Mouse (Mus musculus) CH12.LX (cell line): ENCODE measurements at regions not wholly inside any gene's neighbourhood (a gene's known extent, or its start where the extent isn't known, plus 50 kb on each side); places are given as distances from the start of the nearest gene placed in this dataset.

Experiments
- DNase-seq: peaks from one replicate; pipeline ENCODE4 v3.0.0-alpha.2; 2013; ENCODE audit errors: extremely low read depth
- H3K27ac ChIP-seq: 2 replicates; pipeline ENCODE4 v1.5.1; 2012; ENCODE audit warnings: low read depth, mild to moderate bottlenecking, control low read depth, moderate library complexity; ENCODE audit not compliant: insufficient read depth
- H3K27me3 ChIP-seq: replicated peaks from 2 replicates; pipeline ENCODE3; 2012; ENCODE audit warnings: inconsistent platforms
- H3K36me3 ChIP-seq, 2 experiments: replicated peaks in 1 of 2; 2 replicates each; pipeline versions ENCODE3 to v1.6.1; 2012; ENCODE audit warnings: inconsistent platforms in 1 of 2, low read length in 1 of 2, mild to moderate bottlenecking in 1 of 2, mixed read lengths in 1 of 2, moderate library complexity in 1 of 2; ENCODE audit not compliant: control insufficient read depth in 1 of 2, insufficient read depth in 1 of 2
- H3K4me1 ChIP-seq, 2 experiments: 2 replicates each; pipeline ENCODE4 v1.6.1; 2012; ENCODE audit warnings: inconsistent platforms in 1 of 2, moderate library complexity in 1 of 2; ENCODE audit not compliant: insufficient read depth in 2 of 2, control insufficient read depth in 1 of 2
- H3K4me2 ChIP-seq: 2 replicates; pipeline ENCODE4 v1.6.1; 2012; ENCODE audit warnings: low read depth, mild to moderate bottlenecking, control low read depth; ENCODE audit not compliant: poor library complexity, insufficient read depth, severe bottlenecking
- H3K4me3 ChIP-seq, 3 experiments: fragments of 150-350 bp in 1 of 3; sonication (generic) in 1 of 3; replicated peaks in 1 of 3; 2 replicates each; pipeline versions ENCODE3 to v1.5.1; 2011 to 2012; ENCODE audit warnings: low read depth in 2 of 3, low read length in 2 of 3, mild to moderate bottlenecking in 2 of 3, moderate library complexity in 2 of 3, control low read depth in 1 of 3, improper control_type of control experiment in 1 of 3, inconsistent platforms in 1 of 3, mixed read lengths in 1 of 3; ENCODE audit not compliant: poor library complexity in 1 of 3
- H3K79me2 ChIP-seq: replicated peaks from 2 replicates; pipeline ENCODE4 v1.6.1; 2012; ENCODE audit warnings: mild to moderate bottlenecking, moderate library complexity; ENCODE audit not compliant: control insufficient read depth, poor library complexity, insufficient read depth, severe bottlenecking; ENCODE audit errors: extremely low read depth
- H3K9ac ChIP-seq: 2 replicates; pipeline ENCODE4 v1.6.1; 2012; ENCODE audit warnings: low read depth, mild to moderate bottlenecking, control low read depth, moderate library complexity; ENCODE audit not compliant: insufficient read depth
- H3K9me3 ChIP-seq: replicated peaks from 2 replicates; pipeline ENCODE3; 2012; ENCODE audit warnings: low read length, inconsistent platforms, mixed read lengths
- E2F4 ChIP-seq: IDR thresholded peaks from 2 replicates; pipeline ENCODE4 v1.6.1; 2011; ENCODE audit warnings: low read depth, low read length, improper control_type of control experiment; ENCODE audit not compliant: insufficient replicate concordance
- EP300 ChIP-seq: IDR thresholded peaks from 2 replicates; pipeline ENCODE4 v1.6.1; 2011; ENCODE audit warnings: low read length, improper control_type of control experiment
- ETS1 ChIP-seq: conservative IDR thresholded peaks from 2 replicates; pipeline ENCODE4 v1.6.1; 2012; ENCODE audit warnings: low read depth, mild to moderate bottlenecking, inconsistent platforms, low read length, improper control_type of control experiment, moderate library complexity
- GABPA ChIP-seq: IDR thresholded peaks from 2 replicates; pipeline ENCODE4 v1.6.1; 2012; ENCODE audit warnings: low read depth, low read length, improper control_type of control experiment, inconsistent platforms; ENCODE audit not compliant: insufficient replicate concordance
- HCFC1 ChIP-seq: IDR thresholded peaks from 2 replicates; pipeline ENCODE4 v1.6.1; 2012; ENCODE audit warnings: low read depth, mild to moderate bottlenecking, inconsistent platforms, low read length, improper control_type of control experiment
- IRF4 ChIP-seq: IDR thresholded peaks from 2 replicates; pipeline ENCODE4 v1.6.1; 2014; ENCODE audit warnings: low read depth, mild to moderate bottlenecking, inconsistent platforms, low read length, improper control_type of control experiment
- JUN ChIP-seq: IDR thresholded peaks from 2 replicates; pipeline ENCODE4 v1.6.1; 2011; ENCODE audit warnings: low read depth, mild to moderate bottlenecking, low read length, improper control_type of control experiment, moderate library complexity; ENCODE audit not compliant: insufficient read depth
- KAT2A ChIP-seq: IDR thresholded peaks from 2 replicates; pipeline ENCODE4 v1.6.1; 2012; ENCODE audit warnings: low read length, improper control_type of control experiment, inconsistent platforms; ENCODE audit not compliant: insufficient replicate concordance
- MAX ChIP-seq: IDR thresholded peaks from 2 replicates; pipeline ENCODE4 v1.6.1; 2011; ENCODE audit warnings: low read length, improper control_type of control experiment
- MEF2A ChIP-seq: IDR thresholded peaks from 2 replicates; pipeline ENCODE4 v1.6.1; 2014; ENCODE audit warnings: low read depth, mild to moderate bottlenecking, inconsistent platforms, low read length, improper control_type of control experiment, borderline replicate concordance
- MXI1 ChIP-seq: IDR thresholded peaks from 2 replicates; pipeline ENCODE4 v1.6.1; 2011; ENCODE audit warnings: mild to moderate bottlenecking, low read depth, low read length, improper control_type of control experiment
- NELFE ChIP-seq: IDR thresholded peaks from 2 replicates; pipeline ENCODE4 v1.6.1; 2011; ENCODE audit warnings: low read depth, low read length, improper control_type of control experiment
- NRF1 ChIP-seq: IDR thresholded peaks from 2 replicates; pipeline ENCODE4 v1.6.1; 2014; ENCODE audit warnings: low read depth, mild to moderate bottlenecking, inconsistent platforms, low read length, improper control_type of control experiment, moderate library complexity
- PAX5 ChIP-seq: IDR thresholded peaks from 2 replicates; pipeline ENCODE4 v1.6.1; 2012; ENCODE audit warnings: low read length, inconsistent platforms, mixed read lengths
- POLR2A ChIP-seq: IDR thresholded peaks from 2 replicates; pipeline ENCODE4 v1.6.1; 2011; ENCODE audit warnings: low read depth, mild to moderate bottlenecking, improper control_type of control experiment, low read length
- POLR2AphosphoS2 ChIP-seq: IDR thresholded peaks from 2 replicates; pipeline ENCODE4 v1.6.1; 2011; ENCODE audit warnings: low read depth, low read length, improper control_type of control experiment
- RAD21 ChIP-seq: IDR thresholded peaks from 2 replicates; pipeline ENCODE4 v1.6.1; 2011; ENCODE audit warnings: low read depth, mild to moderate bottlenecking, low read length, improper control_type of control experiment, moderate library complexity
- RCOR1 ChIP-seq: conservative IDR thresholded peaks from 2 replicates; pipeline ENCODE4 v1.6.1; 2012; ENCODE audit warnings: low read depth, mild to moderate bottlenecking, inconsistent platforms, low read length, improper control_type of control experiment
- SIN3A ChIP-seq: IDR thresholded peaks from 2 replicates; pipeline ENCODE4 v1.6.1; 2012; ENCODE audit warnings: low read length, improper control_type of control experiment, inconsistent platforms
- TBP ChIP-seq: conservative IDR thresholded peaks from 2 replicates; pipeline ENCODE4 v1.6.1; 2011; ENCODE audit warnings: low read depth, low read length, improper control_type of control experiment
- TCF12 ChIP-seq: IDR thresholded peaks from 2 replicates; pipeline ENCODE4 v1.6.1; 2014; ENCODE audit warnings: low read depth, mild to moderate bottlenecking, inconsistent platforms, low read length, improper control_type of control experiment
- UBTF ChIP-seq: IDR thresholded peaks from 2 replicates; pipeline ENCODE4 v1.6.1; 2012; ENCODE audit warnings: low read depth, mild to moderate bottlenecking, inconsistent platforms, low read length, improper control_type of control experiment, moderate library complexity
- USF1 ChIP-seq: IDR thresholded peaks from 2 replicates; pipeline ENCODE4 v1.6.1; 2014; ENCODE audit warnings: low read depth, mild to moderate bottlenecking, inconsistent platforms, low read length, improper control_type of control experiment
- USF2 ChIP-seq: conservative IDR thresholded peaks from 2 replicates; pipeline ENCODE4 v1.6.1; 2011; ENCODE audit warnings: low read depth, low read length, improper control_type of control experiment
- ZC3H11A ChIP-seq: IDR thresholded peaks from 2 replicates; pipeline ENCODE4 v1.6.1; 2012; ENCODE audit warnings: low read depth, mild to moderate bottlenecking, inconsistent platforms, low read length, improper control_type of control experiment
- ZKSCAN1 ChIP-seq: IDR thresholded peaks from 2 replicates; pipeline ENCODE4 v1.6.1; 2012; ENCODE audit warnings: low read depth, inconsistent platforms, low read length, improper control_type of control experiment, borderline replicate concordance
- dilution Hi-C: fragments of 300-500 bp; cut with MboI; formaldehyde crosslinking; loops from 2 replicates; pipeline ENCODE4 v1.14.3; 2020; ENCODE audit warnings: low sequenced_read_pairs; ENCODE audit not compliant: extremely low pct_unique_long_range_greater_than_20kb, extremely low pct_ligation_motif_present
- in situ Hi-C: fragments of 300-500 bp; cut with MboI; formaldehyde crosslinking; loops from 3 replicates; pipeline ENCODE4 v1.14.3; 2019; ENCODE audit warnings: low sequenced_read_pairs, low pct_ligation_motif_present, low pct_unique_long_range_greater_than_20kb, mixed read lengths

DNA sequence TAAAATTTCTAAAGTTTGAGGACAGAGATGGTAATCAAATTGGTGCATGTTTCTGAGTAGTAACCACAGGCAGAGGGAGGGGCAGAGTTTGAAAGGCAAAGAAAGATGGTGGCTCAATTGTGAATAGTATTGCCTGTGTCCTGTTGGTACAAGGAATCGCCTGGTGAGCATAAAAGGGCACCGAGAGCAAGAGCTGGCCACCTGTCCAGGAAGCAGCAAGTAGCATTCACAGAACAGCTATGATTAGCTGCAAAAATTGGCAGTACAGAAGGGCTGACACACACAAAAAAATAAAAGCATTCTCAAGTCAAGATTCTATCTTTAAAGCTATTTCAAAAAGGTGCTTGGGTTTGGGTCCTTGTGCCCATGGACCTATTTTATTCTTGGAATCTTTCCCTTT, 51.7 kb upstream of the Dusp10 start:
- Histone ChIP-seq H3K9ac (no peak overlapping the region), H3K79me2 (no peaks in the 10 kb centered on the region), H3K27ac (no peak overlapping the region), H3K36me3 (no peaks in the 10 kb centered on the region), H3K9me3 (no peaks in the 10 kb centered on the region), H3K4me3 (no peak overlapping the region), H3K4me1 (peaks cover 0 to 19% of the 10 kb centered on the region in 2 experiments; a peak in 2 of 4 replicates), H3K27me3 (no peaks in the 10 kb centered on the region), H3K4me2 (no peak overlapping the region)
- in situ Hi-C loops: no loop called here
- dilution Hi-C loops: no loop called here
- no peak for TF ChIP-seq POLR2AphosphoS2
- no peak for TF ChIP-seq ETS1
- no peak for TF ChIP-seq MXI1
- no peak for TF ChIP-seq MEF2A
- no peak for TF ChIP-seq RAD21
- no peak for TF ChIP-seq NRF1
- no peak for TF ChIP-seq KAT2A
- TF ChIP-seq RCOR1: no peak
- no peak for TF ChIP-seq JUN
- TF ChIP-seq MAX: no peak
- no peak for TF ChIP-seq POLR2A
- no peak for TF ChIP-seq ZC3H11A
- TF ChIP-seq ZKSCAN1: no peak
- no peak for TF ChIP-seq USF1
- TF ChIP-seq E2F4: no peak
- TF ChIP-seq HCFC1: no peak
- no peak for TF ChIP-seq NELFE
- no peak for DNase-seq

GRCm38 (mm10) chr1:183962486-183962885, 50.6 kb upstream of the Dusp10 start:
- Histone ChIP-seq H3K27me3 (no peaks in the 10 kb centered on the region), H3K79me2 (no peaks in the 10 kb centered on the region), H3K27ac (no peak overlapping the region), H3K4me3 (no peak overlapping the region), H3K9ac (no peak overlapping the region), H3K9me3 (no peaks in the 10 kb centered on the region), H3K4me2 (no peak overlapping the region), H3K4me1 (peaks cover 0 to 19% of the 10 kb centered on the region in 2 experiments; a peak in 2 of 4 replicates), H3K36me3 (no peaks in the 10 kb centered on the region)
- in situ Hi-C loops: no loop called here
- DNase-seq: no peak
- TF ChIP-seq MEF2A (no peak), POLR2AphosphoS2 (no peak), EP300 (no peak), GABPA (no peak), IRF4 (no peak), TBP (no peak), PAX5 (no peak), KAT2A (no peak), SIN3A (no peak), TCF12 (no peak), USF2 (no peak), UBTF (no peak), HCFC1 (no peak)
- dilution Hi-C loops: no loop called here
